Mouse (Mus musculus): Measurements from ENCODE around the gene Zdhhc6. TPM values are rescaled to one million over a fixed set of nuclear protein-coding genes. Genes with fewer than 3 reads are reported as not detected.

Zdhhc6 gene
- total and polyA plus RNA-seq, 3 experiments, result 33.8 to 62.8 (median 50.4) TPM

DNA sequence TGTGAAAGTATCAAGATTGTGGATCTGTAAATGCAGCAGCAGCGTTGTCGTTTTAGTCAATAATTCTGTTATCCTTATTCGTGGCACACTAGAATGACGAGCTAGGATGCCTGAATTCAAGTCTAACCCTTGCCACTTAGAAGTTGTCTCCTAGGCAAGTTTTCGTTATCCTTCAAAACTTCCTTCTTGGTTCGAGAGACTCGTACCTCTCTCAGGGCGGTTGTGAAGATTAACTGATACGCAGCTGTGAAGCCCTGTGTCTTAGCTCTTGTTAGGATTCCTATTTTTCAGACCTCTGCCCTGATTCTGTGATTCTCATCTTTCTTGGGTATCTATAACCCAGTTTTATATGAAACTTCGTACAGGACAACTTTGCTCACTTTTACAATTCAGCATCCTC is 1.1 kb upstream of the Zdhhc6 start:
- TF ChIP-seq CTCF (IDR thresholded peaks at IDR 0.05; ENCODE audit: low read depth, low read length), result no peak
- no peak for TF ChIP-seq TAL1 (conservative IDR thresholded peaks at IDR 0.05; ENCODE audit: low read depth, low read length)
- no peak for TF ChIP-seq POLR2AphosphoS5 (IDR thresholded peaks at IDR 0.05; ENCODE audit: insufficient replicate concordance, low read depth, low read length)
- no peak for TF ChIP-seq GATA1 (IDR thresholded peaks at IDR 0.05; ENCODE audit: borderline replicate concordance, low read length)
- TF ChIP-seq GATA2 (IDR thresholded peaks at IDR 0.05; ENCODE audit: borderline replicate concordance, low read depth, low read length), result no peak

DNA sequence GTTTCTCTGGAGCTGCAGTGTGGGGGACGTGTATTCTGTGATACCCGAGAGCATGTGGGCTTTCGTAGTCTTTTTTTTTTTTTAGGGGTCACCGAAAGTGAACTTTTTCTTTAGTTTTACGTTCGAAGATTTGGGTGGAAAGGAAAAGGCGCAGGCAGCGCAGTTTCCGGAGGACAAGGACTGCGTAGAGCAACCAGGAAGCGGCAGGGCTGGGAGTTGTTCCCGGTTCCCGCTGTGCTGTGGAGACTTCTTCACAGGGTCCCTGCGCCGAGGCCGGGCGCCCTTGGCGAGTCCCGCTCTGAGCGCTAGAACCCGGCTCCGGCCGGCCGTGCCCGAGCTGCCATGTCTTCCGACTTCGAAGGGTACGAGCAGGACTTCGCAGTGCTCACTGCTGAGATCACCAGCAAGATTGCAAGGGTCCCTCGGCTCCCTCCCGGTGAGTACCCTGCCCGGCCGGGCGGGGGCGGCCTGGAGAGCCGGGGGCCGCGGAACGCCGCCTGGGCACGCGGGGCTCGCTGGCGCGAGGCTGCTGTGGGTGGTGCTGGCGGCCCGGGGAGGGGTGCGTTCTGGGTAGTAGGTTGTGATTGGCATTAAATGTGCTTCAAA is 380 bp upstream of the Zdhhc6 start, which contains the start of gene Vti1a:
Vti1a (plus strand) TSS at position 187 of the 606 bp plus-strand sequence.
- TF ChIP-seq CTCF (IDR thresholded peaks at IDR 0.05; ENCODE audit: low read depth, low read length) (peak; percentile 19; the same call in 1 of the 2 replicates), TAL1 (conservative IDR thresholded peaks at IDR 0.05; ENCODE audit: low read depth, low read length) (no peak)
- peaks cover 42% of the 10 kb centered on the region for H3K36me3 ChIP-seq (replicated peaks)
- ATAC-seq (ENCODE audit: extremely low read depth, insufficient number of reproducible peaks, low FRiP score, poor library complexity, severe bottlenecking) (peak; percentile 70), DNase-seq (ENCODE audit: low spot score) (peak; percentile 82)
- H3K9me3 ChIP-seq (replicated peaks), result no peaks in the 10 kb centered on the region
- H3K4me1 ChIP-seq (ENCODE audit: insufficient read depth, low read depth, low read length), result peaks cover 37% of the 10 kb centered on the region
- peak within 1 kb of the TSS; percentile 87 for H3K4me3 ChIP-seq (ENCODE audit: low read depth, low read length)
- H3K27me3 ChIP-seq (ENCODE audit: insufficient read depth, low read length), result no peaks in the 10 kb centered on the region

More for the DNA sequence above, 1.1 kb upstream of the Zdhhc6 start:
- no peak for DNase-seq (ENCODE audit: low spot score)
- H3K36me3 ChIP-seq (replicated peaks), result peaks cover 40% of the 10 kb centered on the region
- no peak for ATAC-seq (ENCODE audit: extremely low read depth, insufficient number of reproducible peaks, low FRiP score, poor library complexity, severe bottlenecking)
- H3K4me3 ChIP-seq (ENCODE audit: low read depth, low read length), result peak overlapping the region; percentile 87
- peaks cover 37% of the 10 kb centered on the region for H3K4me1 ChIP-seq (ENCODE audit: insufficient read depth, low read depth, low read length)
- H3K9me3 ChIP-seq (replicated peaks), result no peaks in the 10 kb centered on the region
- no peaks in the 10 kb centered on the region for H3K27me3 ChIP-seq (ENCODE audit: insufficient read depth, low read length)

DNA sequence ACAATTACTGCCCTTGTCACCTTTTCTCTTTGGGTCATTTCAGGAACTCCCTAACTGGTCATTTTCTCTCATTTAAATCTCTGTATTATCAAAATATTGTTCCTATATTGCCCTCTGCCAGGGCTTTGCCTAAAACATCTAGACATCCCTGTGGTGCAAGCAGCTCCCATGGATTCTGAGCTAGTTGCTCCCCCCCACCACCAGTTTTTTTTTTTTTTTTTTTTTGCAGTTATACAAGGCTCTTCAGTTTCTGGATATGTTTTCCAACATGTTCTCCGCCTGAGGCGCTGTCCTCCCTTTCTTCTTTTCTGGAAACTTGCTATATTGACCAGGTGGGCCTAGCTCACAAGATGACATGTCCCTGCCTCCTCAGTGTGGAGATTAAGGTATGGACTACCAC is 2.2 kb downstream of the Zdhhc6 start:
- H3K4me3 ChIP-seq (ENCODE audit: low read depth, low read length), result no peak overlapping the region; the same call in 1 of the 2 replicates
- peaks cover 58% of the 10 kb centered on the region for H3K36me3 ChIP-seq (replicated peaks)
- no peaks in the 10 kb centered on the region for H3K9me3 ChIP-seq (replicated peaks)
- no peak for TF ChIP-seq GATA1 (IDR thresholded peaks at IDR 0.05; ENCODE audit: borderline replicate concordance, low read length)
- TF ChIP-seq TAL1 (conservative IDR thresholded peaks at IDR 0.05; ENCODE audit: low read depth, low read length), result no peak
- TF ChIP-seq POLR2AphosphoS5 (IDR thresholded peaks at IDR 0.05; ENCODE audit: insufficient replicate concordance, low read depth, low read length), result no peak
- TF ChIP-seq CTCF (IDR thresholded peaks at IDR 0.05; ENCODE audit: low read depth, low read length), result no peak
- no peak for TF ChIP-seq GATA2 (IDR thresholded peaks at IDR 0.05; ENCODE audit: borderline replicate concordance, low read depth, low read length)
- H3K4me1 ChIP-seq (ENCODE audit: insufficient read depth, low read depth, low read length), result peaks cover 36% of the 10 kb centered on the region
- ATAC-seq (ENCODE audit: extremely low read depth, insufficient number of reproducible peaks, low FRiP score, poor library complexity, severe bottlenecking) (no peak), DNase-seq (ENCODE audit: low spot score) (no peak)
- no peaks in the 10 kb centered on the region for H3K27me3 ChIP-seq (ENCODE audit: insufficient read depth, low read length)

DNA sequence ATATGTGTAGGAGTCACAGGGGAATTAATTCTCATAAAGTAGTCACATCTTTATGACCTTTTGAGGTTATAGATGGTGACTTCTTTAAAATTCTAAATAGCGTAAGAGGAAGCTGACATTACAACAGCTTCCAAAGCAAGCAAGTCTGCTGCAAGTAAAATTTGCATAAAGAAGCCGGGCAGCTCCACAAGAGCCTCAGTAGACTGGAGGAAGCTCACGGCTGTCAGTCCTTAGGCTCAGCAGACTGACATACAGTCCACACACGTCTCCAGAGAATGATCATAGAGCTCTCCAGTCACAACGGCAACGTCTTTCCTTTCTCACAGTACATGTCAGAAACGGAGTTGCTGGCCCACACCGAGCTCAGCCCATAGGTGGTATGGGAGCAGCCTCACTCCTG is 4.0 kb downstream of the Zdhhc6 start:
- Histone ChIP-seq H3K9me3 (replicated peaks) (no peaks in the 10 kb centered on the region), H3K4me1 (ENCODE audit: insufficient read depth, low read depth, low read length) (peaks cover 26% of the 10 kb centered on the region), H3K36me3 (replicated peaks) (peaks cover 70% of the 10 kb centered on the region), H3K27me3 (ENCODE audit: insufficient read depth, low read length) (no peaks in the 10 kb centered on the region), H3K4me3 (ENCODE audit: low read depth, low read length) (no peak overlapping the region)
- no peak for ATAC-seq (ENCODE audit: extremely low read depth, insufficient number of reproducible peaks, low FRiP score, poor library complexity, severe bottlenecking)
- no peak for TF ChIP-seq GATA1 (IDR thresholded peaks at IDR 0.05; ENCODE audit: borderline replicate concordance, low read length)
- no peak for TF ChIP-seq TAL1 (conservative IDR thresholded peaks at IDR 0.05; ENCODE audit: low read depth, low read length)
- no peak for DNase-seq (ENCODE audit: low spot score)

DNA sequence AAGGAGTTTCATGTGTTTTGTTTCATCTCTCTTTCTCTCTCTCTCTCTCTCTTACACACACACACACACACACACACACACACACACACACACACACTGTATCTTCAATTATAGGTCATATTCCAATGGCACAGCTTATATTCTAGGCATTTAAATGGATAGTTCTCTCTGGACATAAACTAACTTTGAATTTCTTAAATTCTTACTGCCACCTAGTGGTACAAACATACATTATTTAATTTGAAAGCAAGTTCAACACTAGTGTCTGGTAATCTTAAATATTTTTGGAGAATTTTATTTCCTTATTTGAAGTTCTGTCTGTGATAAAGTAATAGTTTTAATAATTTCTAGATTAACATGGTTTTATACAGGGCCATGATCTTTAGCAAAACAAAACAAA is 10.8 kb downstream of the Zdhhc6 start:
- Histone ChIP-seq H3K27me3 (ENCODE audit: insufficient read depth, low read length) (no peaks in the 10 kb centered on the region), H3K4me1 (ENCODE audit: insufficient read depth, low read depth, low read length) (peaks cover 9% of the 10 kb centered on the region; the same call in 1 of the 2 replicates), H3K4me3 (ENCODE audit: low read depth, low read length) (no peak overlapping the region), H3K9me3 (replicated peaks) (no peaks in the 10 kb centered on the region), H3K36me3 (replicated peaks) (peaks cover 93% of the 10 kb centered on the region)
- no peak for ATAC-seq (ENCODE audit: extremely low read depth, insufficient number of reproducible peaks, low FRiP score, poor library complexity, severe bottlenecking)
- DNase-seq (ENCODE audit: low spot score), result no peak
- TF ChIP-seq POLR2AphosphoS5 (IDR thresholded peaks at IDR 0.05; ENCODE audit: insufficient replicate concordance, low read depth, low read length) (no peak), GATA2 (IDR thresholded peaks at IDR 0.05; ENCODE audit: borderline replicate concordance, low read depth, low read length) (no peak), TAL1 (conservative IDR thresholded peaks at IDR 0.05; ENCODE audit: low read depth, low read length) (no peak), CTCF (IDR thresholded peaks at IDR 0.05; ENCODE audit: low read depth, low read length) (no peak), GATA1 (IDR thresholded peaks at IDR 0.05; ENCODE audit: borderline replicate concordance, low read length) (no peak)

DNA sequence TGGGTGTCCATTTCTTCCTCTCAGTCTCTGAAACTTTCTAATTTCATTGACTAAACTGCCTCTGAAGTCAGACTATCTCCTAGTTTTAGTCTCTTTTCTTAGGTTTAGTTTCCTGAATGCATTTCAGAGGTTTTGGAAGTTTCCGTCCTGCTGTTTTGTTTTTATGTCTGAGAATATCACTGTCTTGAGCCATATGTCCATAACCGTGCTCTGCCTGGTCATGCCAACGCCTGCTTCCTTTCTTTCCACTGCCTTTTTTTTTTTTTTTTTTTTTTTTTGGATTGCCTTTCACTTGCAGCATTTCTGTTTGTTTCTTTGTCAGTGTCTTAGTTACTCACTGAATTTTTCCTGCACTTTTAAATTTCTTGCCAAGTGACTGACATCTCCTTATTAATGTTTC is 15.3 kb downstream of the Zdhhc6 start:
- H3K36me3 ChIP-seq (replicated peaks), result peaks cover 87% of the 10 kb centered on the region
- H3K4me3 ChIP-seq (ENCODE audit: low read depth, low read length), result no peak overlapping the region
- H3K9me3 ChIP-seq (replicated peaks), result no peaks in the 10 kb centered on the region
- TF ChIP-seq POLR2AphosphoS5 (IDR thresholded peaks at IDR 0.05; ENCODE audit: insufficient replicate concordance, low read depth, low read length) (no peak), GATA1 (IDR thresholded peaks at IDR 0.05; ENCODE audit: borderline replicate concordance, low read length) (no peak), CTCF (IDR thresholded peaks at IDR 0.05; ENCODE audit: low read depth, low read length) (no peak), TAL1 (conservative IDR thresholded peaks at IDR 0.05; ENCODE audit: low read depth, low read length) (no peak), GATA2 (IDR thresholded peaks at IDR 0.05; ENCODE audit: borderline replicate concordance, low read depth, low read length) (no peak)
- H3K27me3 ChIP-seq (ENCODE audit: insufficient read depth, low read length), result no peaks in the 10 kb centered on the region
- H3K4me1 ChIP-seq (ENCODE audit: insufficient read depth, low read depth, low read length), result peaks cover 20% of the 10 kb centered on the region
- ATAC-seq (ENCODE audit: extremely low read depth, insufficient number of reproducible peaks, low FRiP score, poor library complexity, severe bottlenecking) (no peak), DNase-seq (ENCODE audit: low spot score) (no peak)
